Mouse (Mus musculus) spleen, adult 2 months (tissue): Measurements from ENCODE around the gene Gpm6b. TPM values are rescaled to one million over a fixed set of nuclear protein-coding genes. Genes with fewer than 3 reads are reported as not detected.
A peak's percentile ranks its signal among the peaks of the same experiment; 100 is the strongest.

Experiments
- DNase-seq, 2 experiments: peaks; one replicate each; pipeline versions ENCODE4 v3.0.0 to v3.0.0-alpha.2; 2012 to 2021; ENCODE audit warnings: low spot score in 2 of 2, low read depth in 1 of 2
- H3K27ac ChIP-seq: fragments of 200-500 bp; 2 replicates; pipeline ENCODE4 v1.5.1; 2012; ENCODE audit warnings: low read length, inconsistent platforms; ENCODE audit not compliant: insufficient read depth
- H3K27me3 ChIP-seq: fragments of 200-500 bp; 2 replicates; pipeline ENCODE4 v1.6.1; 2012; ENCODE audit warnings: mild to moderate bottlenecking, moderate library complexity, low read length, inconsistent platforms; ENCODE audit not compliant: control insufficient read depth, insufficient read depth
- H3K36me3 ChIP-seq: fragments of 200-500 bp; 2 replicates; pipeline ENCODE4 v1.6.1; 2012; ENCODE audit warnings: mild to moderate bottlenecking, low read length, inconsistent platforms; ENCODE audit not compliant: control insufficient read depth, insufficient read depth
- H3K4me1 ChIP-seq: fragments of 200-500 bp; 2 replicates; pipeline ENCODE4 v1.6.1; 2011; ENCODE audit warnings: inconsistent platforms; ENCODE audit not compliant: control insufficient read depth, insufficient read depth, insufficient read length
- H3K4me3 ChIP-seq: fragments of 200-500 bp; 2 replicates; pipeline ENCODE4 v1.5.1; 2011; ENCODE audit warnings: mild to moderate bottlenecking, inconsistent platforms; ENCODE audit not compliant: insufficient read depth, insufficient read length; ENCODE audit errors: extremely low read depth
- CTCF ChIP-seq: fragments of 200-500 bp; IDR thresholded peaks from 2 replicates; pipeline ENCODE4 v1.5.1; 2011; ENCODE audit warnings: mild to moderate bottlenecking, inconsistent platforms; ENCODE audit not compliant: insufficient read depth, insufficient read length, insufficient replicate concordance; ENCODE audit errors: extremely low read depth
- POLR2A ChIP-seq: fragments of 200-500 bp; IDR thresholded peaks from 2 replicates; pipeline ENCODE4 v1.6.1; 2011; ENCODE audit warnings: low read depth, low read length, inconsistent platforms
- WGBS: fragments of 180-500 bp; shearing (Covaris S2); methylation state at CpG from one replicate; pipeline ENCODE4 v1.1.7; 2018; 5-methylcytosine and 5-hydroxymethylcytosine counted together
- polyA plus RNA-seq: library from polyadenylated mRNA; depleted of rRNA; stranded (reverse); fragments of >200 nt; gene quantifications from 2 replicates; pipeline ENCODE4 v1.2.3, GENCODE M21; 2012

The Gpm6b gene
- polyA plus RNA-seq, 1 experiment = 6.7 TPM

GRCm38 (mm10) chrX:166338784-166339520, 100.2 kb downstream of the Gpm6b start:
- no peaks in the 10 kb centered on the region for H3K4me1 ChIP-seq
- H3K27ac ChIP-seq = no peak overlapping the region
- H3K27me3 ChIP-seq = no peaks in the 10 kb centered on the region
- H3K4me3 ChIP-seq = no peak overlapping the region
- no peaks in the 10 kb centered on the region for H3K36me3 ChIP-seq
- 88% methylated on average over 9 of the region's 9 CpGs for whole genome bisulfite sequencing
- TF ChIP-seq CTCF = no peak
- no peak for TF ChIP-seq POLR2A
- no peak for DNase-seq

- DNase-seq = no peak
- H3K27ac ChIP-seq = no peak overlapping the region
- no peaks in the 10 kb centered on the region for H3K27me3 ChIP-seq
- no peak overlapping the region for H3K4me3 ChIP-seq
- TF ChIP-seq POLR2A (no peak), CTCF (no peak)
- H3K4me1 ChIP-seq = no peaks in the 10 kb centered on the region
- no peaks in the 10 kb centered on the region for H3K36me3 ChIP-seq
- WGBS = 77% methylated on average over 4 of the region's 4 CpGs
These were observed 101.2 kb downstream of the Gpm6b start for GRCm38 (mm10) chrX:166339911-166340310.

GRCm38 (mm10) chrX:166341795-166342194, 103.1 kb downstream of the Gpm6b start:
- Histone ChIP-seq H3K36me3 (no peaks in the 10 kb centered on the region), H3K27me3 (no peaks in the 10 kb centered on the region), H3K27ac (no peak overlapping the region), H3K4me1 (no peaks in the 10 kb centered on the region), H3K4me3 (no peak overlapping the region)
- TF ChIP-seq POLR2A (no peak), CTCF (no peak)
- 67% methylated on average over 6 of the region's 6 CpGs for WGBS
- no peak for DNase-seq

- no peaks in the 10 kb centered on the region for H3K27me3 ChIP-seq
- 58% methylated on average over 10 of the region's 10 CpGs for WGBS
- no peaks in the 10 kb centered on the region for H3K4me1 ChIP-seq
- no peaks in the 10 kb centered on the region for H3K36me3 ChIP-seq
- no peak overlapping the region for H3K27ac ChIP-seq
- no peak overlapping the region for H3K4me3 ChIP-seq
- DNase-seq = no peak
- TF ChIP-seq POLR2A = no peak
- no peak for TF ChIP-seq CTCF
These were observed 105.7 kb downstream of the Gpm6b start for GRCm38 (mm10) chrX:166344228-166345015.

- no peaks in the 10 kb centered on the region for H3K36me3 ChIP-seq
- 89% methylated on average over 6 of the region's 6 CpGs for WGBS
- H3K4me3 ChIP-seq = no peak overlapping the region
- no peaks in the 10 kb centered on the region for H3K4me1 ChIP-seq
- TF ChIP-seq CTCF (no peak), POLR2A (no peak)
- H3K27me3 ChIP-seq = no peaks in the 10 kb centered on the region
- no peak overlapping the region for H3K27ac ChIP-seq
- no peak for DNase-seq
These were observed 109.4 kb downstream of the Gpm6b start for GRCm38 (mm10) chrX:166348086-166348485.

GRCm38 (mm10) chrX:166348634-166349033, 109.9 kb downstream of the Gpm6b start:
- Histone ChIP-seq H3K27me3 (no peaks in the 10 kb centered on the region), H3K36me3 (no peaks in the 10 kb centered on the region), H3K27ac (no peak overlapping the region), H3K4me1 (no peaks in the 10 kb centered on the region), H3K4me3 (no peak overlapping the region)
- 85% methylated on average over 4 of the region's 4 CpGs for WGBS
- DNase-seq = no peak
- no peak for TF ChIP-seq POLR2A
- no peak for TF ChIP-seq CTCF

- TF ChIP-seq CTCF (peak; percentile 60; the same call in 1 of the 2 replicates), POLR2A (no peak)
- H3K4me1 ChIP-seq = no peaks in the 10 kb centered on the region
- H3K27me3 ChIP-seq = no peaks in the 10 kb centered on the region
- H3K36me3 ChIP-seq = no peaks in the 10 kb centered on the region
- H3K27ac ChIP-seq = no peak overlapping the region
- H3K4me3 ChIP-seq = no peak overlapping the region
- DNase-seq = peak; percentile 32 to 50
- 20% methylated on average over 6 of the region's 6 CpGs for WGBS
These were observed 113.1 kb downstream of the Gpm6b start for GRCm38 (mm10) chrX:166351790-166352189.
